Mouse (Mus musculus): ENCODE data around the gene Lcorl. TPM values are rescaled to one million over a fixed set of nuclear protein-coding genes. Genes with fewer than 3 reads are reported as not detected.

Gene Lcorl
- polyA plus RNA-seq, 1 experiment = 25.1 TPM

- Histone ChIP-seq H3K4me1 (ENCODE audit: control insufficient read depth, insufficient read depth, low read length) (no peaks in the 10 kb centered on the region), H3K9ac (ENCODE audit: low read depth, poor library complexity, severe bottlenecking) (no peak overlapping the region), H3K36me3 (ENCODE audit: control insufficient read depth, insufficient read depth, low read length, poor library complexity, severe bottlenecking) (peaks cover 15% of the 10 kb centered on the region), H3K9me3 (replicated peaks; ENCODE audit: control insufficient read depth, insufficient read depth, low read length, poor library complexity, severe bottlenecking) (no peaks in the 10 kb centered on the region), H3K4me3 (ENCODE audit: low read depth, low read length) (no peak overlapping the region), H3K27ac (ENCODE audit: insufficient read depth, low read length) (no peak overlapping the region), H3K27me3 (ENCODE audit: control insufficient read depth, insufficient read depth, low read length, poor library complexity, severe bottlenecking) (no peaks in the 10 kb centered on the region)
- TF ChIP-seq POLR2A (IDR thresholded peaks at IDR 0.05; ENCODE audit: insufficient read depth, low read length) = no peak
- TF ChIP-seq EP300 (IDR thresholded peaks at IDR 0.05; ENCODE audit: insufficient read depth, low read depth, low read length) = no peak
- no peak for TF ChIP-seq CTCF (IDR thresholded peaks at IDR 0.05; ENCODE audit: low read depth, low read length)
Measured at GRCm38 (mm10) chr5:45691678-45692077, 165.7 kb downstream of the Lcorl start.

GRCm38 (mm10) chr5:45690802-45691201 is 166.6 kb downstream of the Lcorl start:
- H3K36me3 ChIP-seq (ENCODE audit: control insufficient read depth, insufficient read depth, low read length, poor library complexity, severe bottlenecking) = peaks cover 13% of the 10 kb centered on the region
- no peaks in the 10 kb centered on the region for H3K27me3 ChIP-seq (ENCODE audit: control insufficient read depth, insufficient read depth, low read length, poor library complexity, severe bottlenecking)
- H3K27ac ChIP-seq (ENCODE audit: insufficient read depth, low read length) = no peak overlapping the region
- no peak for TF ChIP-seq CTCF (IDR thresholded peaks at IDR 0.05; ENCODE audit: low read depth, low read length)
- no peak for TF ChIP-seq EP300 (IDR thresholded peaks at IDR 0.05; ENCODE audit: insufficient read depth, low read depth, low read length)
- no peak for TF ChIP-seq POLR2A (IDR thresholded peaks at IDR 0.05; ENCODE audit: insufficient read depth, low read length)
- no peaks in the 10 kb centered on the region for H3K9me3 ChIP-seq (replicated peaks; ENCODE audit: control insufficient read depth, insufficient read depth, low read length, poor library complexity, severe bottlenecking)
- no peak overlapping the region for H3K4me3 ChIP-seq (ENCODE audit: low read depth, low read length)
- H3K9ac ChIP-seq (ENCODE audit: low read depth, poor library complexity, severe bottlenecking) = no peak overlapping the region
- H3K4me1 ChIP-seq (ENCODE audit: control insufficient read depth, insufficient read depth, low read length) = no peaks in the 10 kb centered on the region

- H3K27me3 ChIP-seq (ENCODE audit: control insufficient read depth, insufficient read depth, low read length, poor library complexity, severe bottlenecking) = no peaks in the 10 kb centered on the region
- H3K9ac ChIP-seq (ENCODE audit: low read depth, poor library complexity, severe bottlenecking) = no peak overlapping the region; the same call in 1 of the 2 replicates
- no peaks in the 10 kb centered on the region for H3K4me1 ChIP-seq (ENCODE audit: control insufficient read depth, insufficient read depth, low read length)
- no peak overlapping the region for H3K27ac ChIP-seq (ENCODE audit: insufficient read depth, low read length)
- no peak overlapping the region for H3K4me3 ChIP-seq (ENCODE audit: low read depth, low read length)
- peaks cover 13% of the 10 kb centered on the region for H3K36me3 ChIP-seq (ENCODE audit: control insufficient read depth, insufficient read depth, low read length, poor library complexity, severe bottlenecking)
- TF ChIP-seq POLR2A (IDR thresholded peaks at IDR 0.05; ENCODE audit: insufficient read depth, low read length) (no peak), EP300 (IDR thresholded peaks at IDR 0.05; ENCODE audit: insufficient read depth, low read depth, low read length) (no peak), CTCF (IDR thresholded peaks at IDR 0.05; ENCODE audit: low read depth, low read length) (no peak)
- no peaks in the 10 kb centered on the region for H3K9me3 ChIP-seq (replicated peaks; ENCODE audit: control insufficient read depth, insufficient read depth, low read length, poor library complexity, severe bottlenecking)
Measured at GRCm38 (mm10) chr5:45689152-45689551, 168.3 kb downstream of the Lcorl start.

- Histone ChIP-seq H3K27ac (ENCODE audit: insufficient read depth, low read length) (no peak overlapping the region), H3K4me3 (ENCODE audit: low read depth, low read length) (no peak overlapping the region), H3K9me3 (replicated peaks; ENCODE audit: control insufficient read depth, insufficient read depth, low read length, poor library complexity, severe bottlenecking) (no peaks in the 10 kb centered on the region), H3K4me1 (ENCODE audit: control insufficient read depth, insufficient read depth, low read length) (no peaks in the 10 kb centered on the region), H3K36me3 (ENCODE audit: control insufficient read depth, insufficient read depth, low read length, poor library complexity, severe bottlenecking) (peaks cover 10% of the 10 kb centered on the region), H3K9ac (ENCODE audit: low read depth, poor library complexity, severe bottlenecking) (no peak overlapping the region), H3K27me3 (ENCODE audit: control insufficient read depth, insufficient read depth, low read length, poor library complexity, severe bottlenecking) (no peaks in the 10 kb centered on the region)
- no peak for TF ChIP-seq EP300 (IDR thresholded peaks at IDR 0.05; ENCODE audit: insufficient read depth, low read depth, low read length)
- TF ChIP-seq POLR2A (IDR thresholded peaks at IDR 0.05; ENCODE audit: insufficient read depth, low read length) = no peak
- no peak for TF ChIP-seq CTCF (IDR thresholded peaks at IDR 0.05; ENCODE audit: low read depth, low read length)
Measured at GRCm38 (mm10) chr5:45686223-45686622, 171.2 kb downstream of the Lcorl start.

- no peaks in the 10 kb centered on the region for H3K27me3 ChIP-seq (ENCODE audit: control insufficient read depth, insufficient read depth, low read length, poor library complexity, severe bottlenecking)
- no peaks in the 10 kb centered on the region for H3K9me3 ChIP-seq (replicated peaks; ENCODE audit: control insufficient read depth, insufficient read depth, low read length, poor library complexity, severe bottlenecking)
- no peak overlapping the region for H3K9ac ChIP-seq (ENCODE audit: low read depth, poor library complexity, severe bottlenecking)
- H3K4me1 ChIP-seq (ENCODE audit: control insufficient read depth, insufficient read depth, low read length) = no peaks in the 10 kb centered on the region
- H3K27ac ChIP-seq (ENCODE audit: insufficient read depth, low read length) = no peak overlapping the region
- H3K4me3 ChIP-seq (ENCODE audit: low read depth, low read length) = no peak overlapping the region
- TF ChIP-seq POLR2A (IDR thresholded peaks at IDR 0.05; ENCODE audit: insufficient read depth, low read length) = no peak
- peaks cover 11% of the 10 kb centered on the region for H3K36me3 ChIP-seq (ENCODE audit: control insufficient read depth, insufficient read depth, low read length, poor library complexity, severe bottlenecking)
Measured at GRCm38 (mm10) chr5:45685243-45685642, 172.2 kb downstream of the Lcorl start.

- H3K9ac ChIP-seq (ENCODE audit: low read depth, poor library complexity, severe bottlenecking) = no peak overlapping the region
- no peaks in the 10 kb centered on the region for H3K27me3 ChIP-seq (ENCODE audit: control insufficient read depth, insufficient read depth, low read length, poor library complexity, severe bottlenecking)
- H3K4me1 ChIP-seq (ENCODE audit: control insufficient read depth, insufficient read depth, low read length) = no peaks in the 10 kb centered on the region
- no peak for TF ChIP-seq POLR2A (IDR thresholded peaks at IDR 0.05; ENCODE audit: insufficient read depth, low read length)
- TF ChIP-seq EP300 (IDR thresholded peaks at IDR 0.05; ENCODE audit: insufficient read depth, low read depth, low read length) = no peak
- no peak for TF ChIP-seq CTCF (IDR thresholded peaks at IDR 0.05; ENCODE audit: low read depth, low read length)
- peaks cover 8% of the 10 kb centered on the region for H3K36me3 ChIP-seq (ENCODE audit: control insufficient read depth, insufficient read depth, low read length, poor library complexity, severe bottlenecking)
- H3K9me3 ChIP-seq (replicated peaks; ENCODE audit: control insufficient read depth, insufficient read depth, low read length, poor library complexity, severe bottlenecking) = no peaks in the 10 kb centered on the region
- no peak overlapping the region for H3K27ac ChIP-seq (ENCODE audit: insufficient read depth, low read length)
- H3K4me3 ChIP-seq (ENCODE audit: low read depth, low read length) = no peak overlapping the region
Measured at GRCm38 (mm10) chr5:45683388-45683787, 174.0 kb downstream of the Lcorl start.
